Mouse (Mus musculus): ENCODE measurements around the gene Ptcd2. TPM values are rescaled to one million over a fixed set of nuclear protein-coding genes. Genes with fewer than 3 reads are reported as not detected.
"Not testable (repeated sequence)": the region's sequence is repeated elsewhere in the genome, so short reads cannot be mapped to it uniquely, and the experiment has no call there.

Gene Ptcd2
- polyA plus RNA-seq, 1 experiment from 2014 or later: 79.2 TPM

GRCm38 (mm10) chr13:99350009-99350408, 5.5 kb upstream of the Ptcd2 start:
- ATAC-seq (replicated peaks; ENCODE audit: extremely low read depth, insufficient read depth, low FRiP score): no peak
- Histone ChIP-seq H3K4me1 (ENCODE audit: control insufficient read depth, insufficient read depth, low read length) (peaks cover 11% of the 10 kb centered on the region), H3K9me3 (replicated peaks; ENCODE audit: control insufficient read depth, low read length) (no peaks in the 10 kb centered on the region), H3K4me3 (ENCODE audit: low read length) (no peak overlapping the region), H3K27me3 (ENCODE audit: control insufficient read depth, insufficient read depth, low read length) (no peaks in the 10 kb centered on the region), H3K9ac (ENCODE audit: low read length) (no peak overlapping the region), H3K4me2 (ENCODE audit: low read depth, low read length) (no peak overlapping the region), H3K27ac (ENCODE audit: low read length) (no peak overlapping the region), H3K36me3 (ENCODE audit: control insufficient read depth, insufficient read depth) (peaks cover 20% of the 10 kb centered on the region)
- WGBS: 87% methylated on average over 6 of the region's 6 CpGs

DNA sequence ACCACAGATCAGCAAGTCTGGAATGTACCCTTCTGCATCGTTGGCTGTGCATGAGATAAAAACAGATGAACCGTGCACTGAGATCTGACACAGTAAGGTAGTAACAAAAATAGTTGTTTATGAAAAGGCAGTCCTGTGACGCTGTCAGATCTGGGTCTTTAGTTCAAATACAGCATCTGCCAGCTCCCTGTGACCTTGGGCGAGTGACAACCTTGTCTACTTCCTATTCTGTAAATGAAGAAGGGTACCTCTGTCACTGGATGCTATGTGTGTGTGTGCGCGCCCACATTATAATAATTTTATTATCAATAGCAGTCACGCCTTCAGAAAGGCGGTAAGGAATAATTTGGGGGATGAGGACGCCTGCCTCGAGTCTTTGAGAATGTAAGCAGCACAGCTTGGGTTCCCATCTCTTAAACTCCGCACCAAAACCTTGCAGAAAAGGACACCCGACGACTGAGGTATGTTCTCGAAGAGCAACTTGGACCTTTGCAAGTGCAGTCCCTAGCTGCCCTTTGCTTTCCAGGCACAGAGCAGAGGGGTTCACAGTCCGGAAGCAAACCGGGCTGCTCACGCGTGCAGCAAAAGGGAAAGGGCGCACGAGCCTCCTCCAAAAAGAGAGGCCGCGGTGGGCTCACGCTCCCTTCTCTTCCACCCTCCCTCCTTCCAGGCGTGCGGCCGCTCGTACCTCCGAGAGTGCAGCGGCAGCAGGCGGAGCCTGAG, 468 bp downstream of the Ptcd2 start:
- peak overlapping the region; percentile 83 for H3K4me3 ChIP-seq (ENCODE audit: low read length)
- H3K27me3 ChIP-seq (ENCODE audit: control insufficient read depth, insufficient read depth, low read length): no peaks in the 10 kb centered on the region
- H3K4me2 ChIP-seq (ENCODE audit: low read depth, low read length): peak overlapping the region; percentile 67
- H3K9me3 ChIP-seq (replicated peaks; ENCODE audit: control insufficient read depth, low read length): no peaks in the 10 kb centered on the region
- H3K27ac ChIP-seq (ENCODE audit: low read length): peak overlapping the region; percentile 82
- peaks cover 22% of the 10 kb centered on the region for H3K4me1 ChIP-seq (ENCODE audit: control insufficient read depth, insufficient read depth, low read length)
- peak overlapping the region; percentile 84 for H3K9ac ChIP-seq (ENCODE audit: low read length)
- ATAC-seq (replicated peaks; ENCODE audit: extremely low read depth, insufficient read depth, low FRiP score): peak; percentile 35
- under 1% methylated on average over 30 of the region's 30 CpGs for WGBS
- peaks cover 35% of the 10 kb centered on the region for H3K36me3 ChIP-seq (ENCODE audit: control insufficient read depth, insufficient read depth)

DNA sequence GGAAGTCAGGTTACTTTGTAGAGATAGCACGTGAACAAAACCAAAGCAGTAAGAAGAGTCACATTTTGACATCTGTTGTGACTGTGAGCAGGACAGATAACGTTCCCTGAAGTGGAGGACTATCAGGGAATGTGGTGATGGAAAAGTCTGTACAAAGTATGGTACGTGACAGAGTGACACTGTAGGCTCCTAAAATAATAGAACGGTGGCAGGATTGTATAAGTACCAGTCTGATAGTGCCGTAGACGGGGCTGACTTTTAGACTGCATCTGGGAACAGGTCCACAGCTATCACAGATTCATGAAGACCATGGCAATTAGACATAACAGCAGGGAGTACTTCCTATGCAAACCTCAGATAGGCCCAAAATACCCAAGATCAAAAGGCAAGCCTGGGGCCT, 3.0 kb downstream of the Ptcd2 start:
- peaks cover 22% of the 10 kb centered on the region for H3K4me1 ChIP-seq (ENCODE audit: control insufficient read depth, insufficient read depth, low read length)
- H3K9me3 ChIP-seq (replicated peaks; ENCODE audit: control insufficient read depth, low read length): no peaks in the 10 kb centered on the region
- peaks cover 46% of the 10 kb centered on the region for H3K36me3 ChIP-seq (ENCODE audit: control insufficient read depth, insufficient read depth)

GRCm38 (mm10) chr13:99337510-99337909, 7.0 kb downstream of the Ptcd2 start:
- WGBS: 71% methylated on average over 6 of the region's 6 CpGs

More for the DNA sequence above, 3.0 kb downstream of the Ptcd2 start:
- Histone ChIP-seq H3K9ac (ENCODE audit: low read length) (no peak overlapping the region), H3K4me3 (ENCODE audit: low read length) (no peak overlapping the region), H3K4me2 (ENCODE audit: low read depth, low read length) (peak overlapping the region; percentile 27; the same call in 1 of the 2 replicates), H3K27me3 (ENCODE audit: control insufficient read depth, insufficient read depth, low read length) (no peaks in the 10 kb centered on the region), H3K27ac (ENCODE audit: low read length) (peak overlapping the region; percentile 89)
- WGBS: 39% methylated on average over 6 of the region's 6 CpGs
- peak; percentile 67 for ATAC-seq (replicated peaks; ENCODE audit: extremely low read depth, insufficient read depth, low FRiP score)

DNA sequence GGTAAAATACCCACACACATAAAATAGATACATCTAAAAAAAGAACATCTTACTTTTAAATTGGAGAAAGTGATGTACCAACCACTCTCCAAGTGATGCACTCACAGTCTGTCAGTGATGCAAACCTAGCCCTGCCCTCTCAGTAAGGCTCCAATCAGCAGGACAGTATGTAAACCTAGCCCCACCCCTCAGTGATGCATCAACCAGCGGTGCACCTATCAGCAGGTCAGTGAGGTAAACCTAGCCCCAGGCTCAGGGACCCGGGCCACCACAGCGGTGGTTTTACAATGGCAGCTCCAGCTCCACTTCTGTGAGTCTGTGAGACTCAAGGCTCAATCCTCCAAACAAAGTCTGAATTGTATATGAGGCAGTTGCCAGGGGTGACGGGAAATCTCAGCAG, 13.2 kb downstream of the Ptcd2 start:
- Histone ChIP-seq H3K36me3 (ENCODE audit: control insufficient read depth, insufficient read depth) (peaks cover 75% of the 10 kb centered on the region), H3K27ac (ENCODE audit: low read length) (no peak overlapping the region), H3K9ac (ENCODE audit: low read length) (no peak overlapping the region), H3K4me3 (ENCODE audit: low read length) (no peak overlapping the region), H3K9me3 (replicated peaks; ENCODE audit: control insufficient read depth, low read length) (no peaks in the 10 kb centered on the region), H3K4me2 (ENCODE audit: low read depth, low read length) (no peak overlapping the region), H3K27me3 (ENCODE audit: control insufficient read depth, insufficient read depth, low read length) (no peaks in the 10 kb centered on the region), H3K4me1 (ENCODE audit: control insufficient read depth, insufficient read depth, low read length) (no peaks in the 10 kb centered on the region)
- WGBS: 80% methylated on average over 4 of the region's 4 CpGs
- no peak for ATAC-seq (replicated peaks; ENCODE audit: extremely low read depth, insufficient read depth, low FRiP score)

More at GRCm38 (mm10) chr13:99337510-99337909, 7.0 kb downstream of the Ptcd2 start:
- no peaks in the 10 kb centered on the region for H3K27me3 ChIP-seq (ENCODE audit: control insufficient read depth, insufficient read depth, low read length)
- H3K9me3 ChIP-seq (replicated peaks; ENCODE audit: control insufficient read depth, low read length): no peaks in the 10 kb centered on the region
- no peak overlapping the region for H3K4me2 ChIP-seq (ENCODE audit: low read depth, low read length)
- peaks cover 68% of the 10 kb centered on the region for H3K36me3 ChIP-seq (ENCODE audit: control insufficient read depth, insufficient read depth)
- no peak overlapping the region for H3K4me3 ChIP-seq (ENCODE audit: low read length)
- no peak overlapping the region for H3K9ac ChIP-seq (ENCODE audit: low read length)
- H3K4me1 ChIP-seq (ENCODE audit: control insufficient read depth, insufficient read depth, low read length): peaks cover 9% of the 10 kb centered on the region
- no peak overlapping the region for H3K27ac ChIP-seq (ENCODE audit: low read length)
- no peak for ATAC-seq (replicated peaks; ENCODE audit: extremely low read depth, insufficient read depth, low FRiP score)

DNA sequence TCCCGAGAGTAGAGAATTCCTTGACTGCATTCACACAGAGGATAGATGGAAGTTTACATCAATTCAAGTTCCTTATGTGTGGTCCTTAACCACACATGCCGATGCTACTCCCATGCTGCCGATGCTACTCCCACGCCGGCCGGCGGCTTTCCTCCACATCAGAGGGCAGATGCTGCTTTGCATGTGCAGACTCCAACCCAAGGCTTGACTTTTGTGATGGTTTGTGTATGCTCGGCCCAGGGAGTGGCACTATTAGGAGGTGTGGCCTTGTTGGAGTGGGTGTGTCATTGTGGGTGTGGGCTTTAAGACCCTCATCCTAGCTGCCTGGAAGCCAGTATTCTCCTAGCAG, 20.2 kb downstream of the Ptcd2 start:
- peaks cover 55% of the 10 kb centered on the region for H3K36me3 ChIP-seq (ENCODE audit: control insufficient read depth, insufficient read depth)
- not testable (repeated sequence) for H3K4me3 ChIP-seq (ENCODE audit: low read length); ATAC-seq (replicated peaks; ENCODE audit: extremely low read depth, insufficient read depth, low FRiP score); H3K9me3 ChIP-seq (replicated peaks; ENCODE audit: control insufficient read depth, low read length); H3K9ac ChIP-seq (ENCODE audit: low read length); H3K4me2 ChIP-seq (ENCODE audit: low read depth, low read length); H3K27me3 ChIP-seq (ENCODE audit: control insufficient read depth, insufficient read depth, low read length)
- H3K27ac ChIP-seq (ENCODE audit: low read length): peak overlapping the region; percentile 61
- WGBS: 90% methylated on average over 8 of the region's 8 CpGs
- peaks cover 11% of the 10 kb centered on the region for H3K4me1 ChIP-seq (ENCODE audit: control insufficient read depth, insufficient read depth, low read length)

DNA sequence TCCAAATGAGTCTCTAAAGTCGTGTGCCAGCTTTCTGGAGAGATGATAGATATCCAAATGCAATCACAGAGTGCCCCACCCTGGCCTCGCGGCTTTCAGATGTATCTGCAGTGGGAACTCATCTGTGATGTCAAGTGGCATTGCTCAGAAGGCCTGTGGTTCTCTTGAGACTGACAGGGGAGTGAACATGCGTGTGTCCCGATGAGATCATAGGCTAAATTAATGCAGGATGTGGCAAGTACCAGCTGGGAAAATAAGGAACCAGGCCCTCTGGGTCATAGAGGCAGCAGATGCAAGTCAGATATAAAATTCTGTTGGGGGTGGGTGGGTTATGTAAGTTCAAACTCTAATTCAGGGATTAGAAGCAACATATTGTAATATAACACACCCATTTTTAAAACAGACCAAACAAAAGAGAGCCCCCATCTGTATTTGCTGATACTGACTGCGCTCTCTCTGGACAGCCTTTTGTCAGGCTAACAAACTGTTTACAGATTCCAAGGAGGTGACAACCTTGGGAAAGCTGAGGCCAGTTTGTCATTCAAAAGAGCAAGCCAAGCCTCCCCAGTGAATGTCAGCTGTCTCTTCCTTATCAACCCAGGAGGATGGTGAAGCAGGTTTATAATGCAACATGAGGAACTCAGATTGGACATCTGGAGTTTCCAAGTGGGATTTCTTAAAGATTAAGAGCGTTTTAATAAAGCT, 20.7 kb downstream of the Ptcd2 start:
- peaks cover 55% of the 10 kb centered on the region for H3K36me3 ChIP-seq (ENCODE audit: control insufficient read depth, insufficient read depth)
- peak; percentile 55; the same call in 1 of the 2 replicates for ATAC-seq (replicated peaks; ENCODE audit: extremely low read depth, insufficient read depth, low FRiP score)
- H3K27ac ChIP-seq (ENCODE audit: low read length): peak overlapping the region; percentile 61

DNA sequence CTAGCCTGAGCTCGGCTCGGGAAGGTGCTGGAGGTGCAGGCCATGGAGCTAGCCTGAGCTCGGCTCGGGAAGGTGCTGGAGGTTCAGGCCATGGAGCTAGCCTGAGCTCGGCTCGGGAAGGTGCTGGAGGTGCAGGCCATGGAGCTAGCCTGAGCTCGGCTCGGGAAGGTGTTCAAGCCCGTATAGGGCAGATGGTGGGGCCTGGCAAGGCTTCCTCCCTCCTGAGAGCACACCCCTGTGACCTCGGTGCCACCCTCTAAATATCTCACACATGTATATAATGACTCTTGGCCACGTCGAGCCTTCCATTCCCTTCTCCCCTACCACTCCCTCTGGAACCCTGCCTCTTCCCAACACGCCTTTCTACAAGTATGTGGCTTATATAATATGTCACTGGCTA, 21.6 kb downstream of the Ptcd2 start:
- H3K27ac ChIP-seq (ENCODE audit: low read length): peak overlapping the region; percentile 61
- not testable (repeated sequence) for H3K4me2 ChIP-seq (ENCODE audit: low read depth, low read length); H3K9me3 ChIP-seq (replicated peaks; ENCODE audit: control insufficient read depth, low read length); H3K9ac ChIP-seq (ENCODE audit: low read length); H3K4me3 ChIP-seq (ENCODE audit: low read length); ATAC-seq (replicated peaks; ENCODE audit: extremely low read depth, insufficient read depth, low FRiP score); H3K27me3 ChIP-seq (ENCODE audit: control insufficient read depth, insufficient read depth, low read length)
- WGBS: 93% methylated on average over 11 of the region's 13 CpGs
- H3K36me3 ChIP-seq (ENCODE audit: control insufficient read depth, insufficient read depth): peaks cover 50% of the 10 kb centered on the region
- peaks cover 11% of the 10 kb centered on the region for H3K4me1 ChIP-seq (ENCODE audit: control insufficient read depth, insufficient read depth, low read length)

More for the DNA sequence above, 20.7 kb downstream of the Ptcd2 start:
- Histone ChIP-seq H3K9ac (ENCODE audit: low read length) (no peak overlapping the region), H3K9me3 (replicated peaks; ENCODE audit: control insufficient read depth, low read length) (no peaks in the 10 kb centered on the region), H3K4me3 (ENCODE audit: low read length) (no peak overlapping the region), H3K27me3 (ENCODE audit: control insufficient read depth, insufficient read depth, low read length) (no peaks in the 10 kb centered on the region), H3K4me2 (ENCODE audit: low read depth, low read length) (no peak overlapping the region), H3K4me1 (ENCODE audit: control insufficient read depth, insufficient read depth, low read length) (peaks cover 11% of the 10 kb centered on the region)
- WGBS: 50% methylated on average over 7 of the region's 7 CpGs

- Histone ChIP-seq H3K4me1 (ENCODE audit: control insufficient read depth, insufficient read depth, low read length) (peaks cover 11% of the 10 kb centered on the region), H3K9me3 (replicated peaks; ENCODE audit: control insufficient read depth, low read length) (no peaks in the 10 kb centered on the region), H3K4me2 (ENCODE audit: low read depth, low read length) (no peak overlapping the region), H3K9ac (ENCODE audit: low read length) (no peak overlapping the region), H3K4me3 (ENCODE audit: low read length) (no peak overlapping the region), H3K36me3 (ENCODE audit: control insufficient read depth, insufficient read depth) (peaks cover 30% of the 10 kb centered on the region), H3K27ac (ENCODE audit: low read length) (no peak overlapping the region), H3K27me3 (ENCODE audit: control insufficient read depth, insufficient read depth, low read length) (no peaks in the 10 kb centered on the region)
- ATAC-seq (replicated peaks; ENCODE audit: extremely low read depth, insufficient read depth, low FRiP score): no peak
- WGBS: 89% methylated on average over 7 of the region's 7 CpGs
These were observed 24.1 kb downstream of the Ptcd2 start for GRCm38 (mm10) chr13:99320453-99320852.
